Mouse (Mus musculus) kidney, postnatal 14 days (tissue): ENCODE data around the gene Mul1.

Source experiments
- DNase-seq: peaks from one replicate; pipeline ENCODE4 v3.0.0; 2022; ENCODE audit warnings: mixed read lengths

Gene Mul1

GRCm38 (mm10) chr4:138462971-138463831 lies 28.7 kb downstream of the Mul1 start:
- DNase-seq: peak; percentile 78

- peak; percentile 96 for DNase-seq
Measured at GRCm38 (mm10) chr4:138463832-138464487, 29.5 kb downstream of the Mul1 start.

GRCm38 (mm10) chr4:138464667-138465353 lies 30.3 kb downstream of the Mul1 start:
- DNase-seq: peak; percentile 95

GRCm38 (mm10) chr4:138465446-138465845 lies 31.0 kb downstream of the Mul1 start:
- no peak for DNase-seq

DNA sequence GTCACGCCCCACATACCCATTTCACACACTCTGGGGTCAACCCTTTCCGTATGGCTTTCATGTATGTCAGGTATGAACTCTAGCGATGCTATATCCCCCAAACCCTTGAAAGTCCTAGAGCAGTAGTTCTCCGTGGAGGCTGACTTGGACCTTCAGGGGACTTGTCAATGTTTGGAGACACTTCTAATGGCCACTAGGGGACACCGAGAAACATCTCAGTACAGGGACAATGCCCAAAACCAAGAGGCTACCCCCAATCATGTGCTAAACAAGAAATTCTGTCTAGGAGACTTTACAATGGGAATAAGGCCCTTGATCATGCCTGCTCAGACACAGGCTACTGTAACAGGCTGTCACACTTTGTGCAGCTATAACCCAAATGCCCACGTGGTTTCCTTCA lies 32.2 kb downstream of the Mul1 start:
- DNase-seq: no peak

DNA sequence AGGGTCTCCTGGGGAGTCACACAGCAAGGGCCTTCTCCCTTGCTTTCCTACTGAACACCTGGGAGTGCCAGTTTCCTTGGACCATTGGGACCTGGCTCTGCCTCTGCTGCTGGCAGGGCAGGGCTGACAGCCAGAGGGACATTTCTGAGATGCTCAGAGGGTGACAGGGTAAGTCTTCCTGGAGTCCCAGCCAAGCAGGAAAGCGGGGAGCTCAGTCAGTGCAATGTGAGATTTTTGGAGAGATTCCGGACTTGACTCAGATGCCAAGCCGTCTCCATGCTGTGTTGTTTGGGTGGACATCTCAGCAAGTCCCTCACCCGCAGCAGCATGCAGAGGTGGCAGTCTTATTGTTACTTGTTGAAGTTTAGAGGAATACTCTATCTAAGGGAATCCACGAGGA lies 33.0 kb downstream of the Mul1 start:
- peak; percentile 48 for DNase-seq

- no peak for DNase-seq
Measured at GRCm38 (mm10) chr4:138469080-138469479, 34.6 kb downstream of the Mul1 start.

DNA sequence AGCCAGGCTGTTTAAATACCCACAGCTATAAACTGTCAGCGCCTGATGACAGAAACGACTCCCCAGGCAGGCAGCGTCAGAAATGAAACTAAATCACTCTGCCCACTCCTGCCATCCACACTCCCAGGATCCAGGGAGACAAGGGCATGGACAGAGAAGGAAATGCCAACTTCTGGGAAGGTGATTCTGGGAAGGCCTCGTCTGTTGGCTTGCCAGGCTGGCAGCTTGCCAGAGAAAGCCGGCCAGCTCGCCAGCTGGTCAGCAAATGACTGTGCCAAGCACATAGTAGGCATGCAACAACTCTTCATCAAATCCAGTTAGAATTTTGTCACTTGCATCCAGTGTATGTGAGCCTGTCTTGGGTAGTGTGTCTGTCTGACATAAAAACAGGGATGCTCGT lies 36.8 kb downstream of the Mul1 start:
- no peak for DNase-seq

DNA sequence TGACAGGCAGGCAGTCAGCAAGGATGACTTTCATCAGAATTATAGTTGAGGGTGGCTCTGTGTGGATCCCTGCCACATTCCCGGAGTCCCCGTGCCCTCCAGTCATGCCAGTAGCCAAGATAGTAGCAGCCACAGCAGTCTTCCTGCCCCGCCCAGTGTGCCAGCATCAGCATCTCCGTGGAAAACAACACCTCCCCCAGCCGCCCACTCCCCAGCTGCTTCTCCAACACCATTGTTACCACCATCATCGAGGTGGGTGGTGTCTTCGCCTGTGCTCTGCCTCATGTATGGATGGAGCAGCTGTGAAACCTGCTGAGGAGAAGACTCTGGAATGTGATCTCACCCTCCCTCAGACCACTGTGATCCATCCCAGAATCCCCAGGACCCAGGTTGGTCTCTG lies 45.1 kb downstream of the Mul1 start:
- DNase-seq: no peak

GRCm38 (mm10) chr4:138480962-138481361 lies 46.5 kb downstream of the Mul1 start:
- no peak for DNase-seq

- DNase-seq: no peak
Measured at GRCm38 (mm10) chr4:138482721-138483120, 48.2 kb downstream of the Mul1 start.

GRCm38 (mm10) chr4:138488241-138488640 lies 53.8 kb downstream of the Mul1 start:
- DNase-seq: no peak

- DNase-seq: no peak
Measured at GRCm38 (mm10) chr4:138491088-138491487, 56.6 kb downstream of the Mul1 start.
